Mouse (Mus musculus) testis, postnatal 14 days (tissue): ENCODE data around the gene Atn1.

Experiments
- DNase-seq: peaks from one replicate; pipeline ENCODE4 v3.0.0; 2021; ENCODE audit warnings: low spot score

Gene Atn1

GRCm38 (mm10) chr6:124711824-124712782 is 44.2 kb downstream of the Atn1 start, which contains the start of the genes Emg1 and Phb2:
Emg1 (minus strand) TSS chr6:124712178.
Phb2 (plus strand) TSS chr6:124712336.
- peak; percentile 97 for DNase-seq

GRCm38 (mm10) chr6:124708289-124708889 is 47.9 kb downstream of the Atn1 start:
- DNase-seq: no peak

GRCm38 (mm10) chr6:124706061-124706627 is 50.2 kb downstream of the Atn1 start:
- DNase-seq: no peak

GRCm38 (mm10) chr6:124704417-124704816 is 51.9 kb downstream of the Atn1 start:
- DNase-seq: no peak

GRCm38 (mm10) chr6:124703789-124704188 is 52.5 kb downstream of the Atn1 start:
- no peak for DNase-seq

- no peak for DNase-seq
These were observed 53.6 kb downstream of the Atn1 start for GRCm38 (mm10) chr6:124702784-124703103.

- no peak for DNase-seq
These were observed 54.1 kb downstream of the Atn1 start for GRCm38 (mm10) chr6:124702102-124702783.

- DNase-seq: no peak
These were observed 55.0 kb downstream of the Atn1 start for GRCm38 (mm10) chr6:124701338-124701737.

GRCm38 (mm10) chr6:124699962-124700610 is 56.2 kb downstream of the Atn1 start:
- no peak for DNase-seq

- no peak for DNase-seq
These were observed 57.0 kb downstream of the Atn1 start for GRCm38 (mm10) chr6:124699366-124699765.

GRCm38 (mm10) chr6:124698751-124699150 is 57.6 kb downstream of the Atn1 start:
- no peak for DNase-seq

- no peak for DNase-seq
These were observed 59.7 kb downstream of the Atn1 start for GRCm38 (mm10) chr6:124696441-124697150.

GRCm38 (mm10) chr6:124694166-124694955 is 62.0 kb downstream of the Atn1 start:
- DNase-seq: peak; percentile 44

GRCm38 (mm10) chr6:124693243-124693981 is 62.9 kb downstream of the Atn1 start:
- no peak for DNase-seq
